Mouse (Mus musculus) heart, embryonic 11.5 days (tissue): ENCODE results near the gene Slc41a2. TPM values are rescaled to one million over a fixed set of nuclear protein-coding genes. Genes with fewer than 3 reads are reported as not detected.

Source experiments
- ATAC-seq: fragments of 200-750 bp; cut with Nextera tagmentation; replicated peaks from 2 replicates; pipeline ENCODE4 v1.8.0; 2017; ENCODE audit warnings: moderate library complexity; ENCODE audit not compliant: insufficient number of reproducible peaks, low FRiP score, low TSS enrichment
- H3K27ac ChIP-seq: fragments of 300-500 bp; sonication (generic); 2 replicates; pipeline ENCODE4 v1.5.1; 2014; ENCODE audit warnings: mild to moderate bottlenecking, low read depth, low read length
- H3K27me3 ChIP-seq: fragments of 300-500 bp; sonication (generic); 2 replicates; pipeline ENCODE4 v1.6.1; 2014; ENCODE audit warnings: mild to moderate bottlenecking, low read length, mixed read lengths; ENCODE audit not compliant: control insufficient read depth, insufficient read depth
- H3K36me3 ChIP-seq: fragments of 300-500 bp; sonication (generic); 2 replicates; pipeline ENCODE4 v1.6.1; 2014; ENCODE audit warnings: mild to moderate bottlenecking, low read length, moderate library complexity, mixed read lengths; ENCODE audit not compliant: control insufficient read depth, insufficient read depth
- H3K4me1 ChIP-seq: fragments of 300-500 bp; sonication (generic); 2 replicates; pipeline ENCODE4 v1.6.1; 2014; ENCODE audit warnings: low read length; ENCODE audit not compliant: control insufficient read depth, insufficient read depth
- H3K4me2 ChIP-seq: fragments of 300-500 bp; sonication (generic); 2 replicates; pipeline ENCODE4 v1.6.1; 2014; ENCODE audit warnings: mild to moderate bottlenecking, moderate library complexity
- H3K4me3 ChIP-seq: fragments of 300-500 bp; sonication (generic); 2 replicates; pipeline ENCODE4 v1.5.1; 2014; ENCODE audit warnings: low read depth, low read length
- H3K9ac ChIP-seq: fragments of 300-500 bp; sonication (generic); 2 replicates; pipeline ENCODE4 v1.6.1; 2014; ENCODE audit warnings: mild to moderate bottlenecking, low read depth, low read length, moderate library complexity
- H3K9me3 ChIP-seq: fragments of 300-500 bp; sonication (generic); replicated peaks from 2 replicates; pipeline ENCODE4 v1.6.1; 2016; ENCODE audit warnings: low read length; ENCODE audit not compliant: control insufficient read depth
- WGBS: fragments of 180-500 bp; shearing (Covaris S2); extraction: QIAGEN DNeasy Blood & Tissue Kit; methylation state at CpG from one replicate; pipeline ENCODE4 v1.1.7; 2014; ENCODE audit not compliant: insufficient replicate concordance; 5-methylcytosine and 5-hydroxymethylcytosine counted together
- polyA plus RNA-seq: library from polyadenylated mRNA; unstranded; fragments of >200 nt; fragmentation: Nextera tagmentation; extraction: Ambion mirVana; gene quantifications from 2 replicates; pipeline ENCODE4 v1.2.1, GENCODE M21; 2014

Gene Slc41a2
- polyA plus RNA-seq, 1 experiment from 2014 or later = 0.33 TPM

DNA sequence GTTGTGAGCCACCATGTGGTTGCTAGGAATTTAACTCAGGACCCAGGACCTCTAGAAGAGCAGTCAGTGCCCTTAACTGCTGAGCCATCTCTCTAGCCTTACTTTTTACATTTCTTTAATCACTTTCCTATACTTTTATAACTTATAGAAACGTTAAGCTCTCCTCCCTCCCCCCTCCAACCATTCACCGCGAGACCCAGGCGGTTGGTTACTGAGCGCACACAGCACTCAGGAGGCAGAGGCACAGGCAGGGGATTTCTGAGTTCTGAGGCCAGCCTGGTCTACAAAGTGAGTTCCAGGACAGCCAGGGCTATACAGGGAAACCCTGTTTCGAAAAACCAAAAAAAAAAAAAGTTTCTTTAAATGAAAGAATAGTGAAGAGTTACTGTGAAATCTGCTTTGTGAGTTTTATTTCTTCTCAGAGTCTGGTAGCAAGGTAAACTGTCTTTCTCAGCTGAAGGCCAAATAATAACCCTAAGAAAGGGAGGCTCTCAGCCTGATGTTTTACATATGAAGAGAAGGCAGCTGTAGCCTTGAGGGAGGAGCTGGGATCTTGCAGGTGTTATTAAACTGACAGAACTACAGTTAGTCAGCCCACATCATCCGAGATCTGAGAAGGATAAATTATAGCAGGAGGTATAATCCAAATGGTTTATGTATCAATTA, 8.1 kb upstream of the Slc41a2 start:
- Histone ChIP-seq H3K36me3 (no peaks in the 10 kb centered on the region), H3K4me3 (no peak overlapping the region), H3K27ac (no peak overlapping the region), H3K27me3 (no peaks in the 10 kb centered on the region), H3K4me1 (0 out of 2 replicates have a peak, but pooled peaks cover 4% of the 10 kb centered on the region), H3K9ac (no peak overlapping the region), H3K9me3 (no peaks in the 10 kb centered on the region), H3K4me2 (no peak overlapping the region)
- WGBS = 52% methylated on average over 7 of the region's 7 CpGs
- no peak for ATAC-seq

DNA sequence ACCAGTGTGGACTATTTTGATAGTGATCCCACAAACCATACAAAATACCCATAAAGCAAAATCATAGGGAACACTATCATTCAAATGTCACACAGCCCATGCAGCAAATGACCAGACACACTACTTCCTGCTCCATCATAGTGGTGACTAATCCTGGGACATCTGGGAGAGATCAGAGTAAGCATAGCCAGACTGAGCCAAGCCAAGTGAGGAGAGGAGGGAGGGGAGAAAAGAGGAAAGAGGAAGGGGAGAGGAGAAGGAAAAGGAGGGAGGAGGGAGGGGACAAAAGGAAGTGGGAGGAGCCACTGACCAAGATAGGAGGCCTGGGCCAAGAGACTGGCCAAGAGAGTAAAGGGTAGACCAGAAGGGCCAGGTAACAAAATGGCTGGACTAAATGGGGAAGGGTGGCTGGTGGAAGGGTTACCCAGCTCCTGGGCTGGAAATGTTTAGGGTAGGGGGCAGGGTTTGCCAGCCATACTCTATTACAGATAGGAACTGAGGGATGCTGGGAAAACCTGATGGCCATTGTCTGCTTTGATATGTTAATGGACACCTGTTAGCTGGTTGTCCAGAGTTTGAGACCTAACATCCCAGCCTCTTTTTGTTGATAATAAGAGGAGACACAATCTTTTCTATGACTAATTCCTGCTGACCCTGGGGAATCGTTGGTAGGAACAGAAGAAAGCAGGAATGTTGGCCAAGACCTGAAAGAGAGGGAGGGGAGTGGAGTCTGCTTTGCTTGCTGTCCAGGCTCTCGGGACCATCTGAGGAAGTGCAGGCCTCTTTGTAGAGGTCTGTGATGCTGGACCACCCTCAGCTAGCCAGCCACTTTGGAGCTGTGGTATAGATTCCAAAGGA, 6.4 kb upstream of the Slc41a2 start:
- no peaks in the 10 kb centered on the region for H3K27me3 ChIP-seq
- no peak overlapping the region for H3K27ac ChIP-seq
- 42% methylated on average over 2 of the region's 2 CpGs for WGBS
- no peak overlapping the region for H3K4me3 ChIP-seq
- H3K4me2 ChIP-seq = no peak overlapping the region
- H3K36me3 ChIP-seq = no peaks in the 10 kb centered on the region
- ATAC-seq = no peak
- H3K9ac ChIP-seq = no peak overlapping the region
- H3K4me1 ChIP-seq = 0 out of 2 replicates have a peak, but pooled peaks cover 4% of the 10 kb centered on the region
- H3K9me3 ChIP-seq = no peaks in the 10 kb centered on the region

DNA sequence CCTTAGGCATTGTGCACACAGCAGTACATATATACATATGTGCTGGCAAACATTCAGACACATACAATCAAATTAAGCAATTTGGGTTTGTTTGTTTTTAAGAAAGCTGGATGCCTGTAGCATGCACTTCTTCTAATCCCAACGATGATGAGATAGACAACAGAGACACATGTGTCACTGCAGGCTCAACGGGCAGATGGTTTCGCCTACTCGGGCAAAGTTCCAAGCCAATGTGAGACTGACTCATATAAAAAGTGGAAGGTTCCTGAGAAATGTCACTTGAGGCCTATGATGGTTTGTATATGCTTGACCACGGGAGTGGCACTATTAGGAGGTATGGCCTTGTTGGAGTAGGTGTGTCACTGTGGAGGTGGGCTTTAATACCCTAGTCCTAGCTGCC, 5.5 kb upstream of the Slc41a2 start:
- no peak overlapping the region for H3K9ac ChIP-seq
- no peaks in the 10 kb centered on the region for H3K9me3 ChIP-seq
- 0 out of 2 replicates have a peak, but pooled peaks cover 2% of the 10 kb centered on the region for H3K27me3 ChIP-seq
- no peak overlapping the region for H3K4me2 ChIP-seq
- no peak overlapping the region for H3K27ac ChIP-seq
- no peak for ATAC-seq
- no peaks in the 10 kb centered on the region for H3K36me3 ChIP-seq
- H3K4me1 ChIP-seq = 0 out of 2 replicates have a peak, but pooled peaks cover 4% of the 10 kb centered on the region
- 82% methylated on average over 5 of the region's 5 CpGs for WGBS
- no peak overlapping the region for H3K4me3 ChIP-seq

DNA sequence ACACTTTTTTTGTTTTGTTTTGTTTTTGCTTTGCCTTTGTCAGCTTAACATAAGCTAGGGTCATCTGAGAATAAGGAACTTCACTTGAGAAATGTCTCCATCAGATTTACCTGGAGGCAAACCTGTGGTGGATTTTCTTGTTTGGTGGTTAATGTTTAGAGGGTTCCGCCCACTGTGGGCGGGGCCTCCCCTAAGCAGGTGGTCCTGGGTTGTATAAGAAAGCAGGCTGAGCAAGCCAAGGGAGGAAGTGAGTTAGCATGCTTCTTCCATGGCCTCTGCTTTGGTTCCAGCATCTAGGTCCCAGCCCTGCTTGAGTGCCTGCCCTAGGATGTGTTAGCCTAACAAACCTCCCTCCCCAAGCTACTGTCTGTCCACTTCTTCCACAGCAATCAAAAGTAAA, 3.5 kb upstream of the Slc41a2 start:
- no peaks in the 10 kb centered on the region for H3K9me3 ChIP-seq
- no peak overlapping the region for H3K9ac ChIP-seq
- 15% methylated on average over 2 of the region's 2 CpGs for WGBS
- H3K27me3 ChIP-seq = peaks cover 20% of the 10 kb centered on the region
- no peaks in the 10 kb centered on the region; the same call in 1 of the 2 replicates for H3K4me1 ChIP-seq
- H3K27ac ChIP-seq = no peak overlapping the region
- ATAC-seq = no peak
- no peak overlapping the region for H3K4me2 ChIP-seq
- H3K4me3 ChIP-seq = no peak overlapping the region
- no peaks in the 10 kb centered on the region for H3K36me3 ChIP-seq

DNA sequence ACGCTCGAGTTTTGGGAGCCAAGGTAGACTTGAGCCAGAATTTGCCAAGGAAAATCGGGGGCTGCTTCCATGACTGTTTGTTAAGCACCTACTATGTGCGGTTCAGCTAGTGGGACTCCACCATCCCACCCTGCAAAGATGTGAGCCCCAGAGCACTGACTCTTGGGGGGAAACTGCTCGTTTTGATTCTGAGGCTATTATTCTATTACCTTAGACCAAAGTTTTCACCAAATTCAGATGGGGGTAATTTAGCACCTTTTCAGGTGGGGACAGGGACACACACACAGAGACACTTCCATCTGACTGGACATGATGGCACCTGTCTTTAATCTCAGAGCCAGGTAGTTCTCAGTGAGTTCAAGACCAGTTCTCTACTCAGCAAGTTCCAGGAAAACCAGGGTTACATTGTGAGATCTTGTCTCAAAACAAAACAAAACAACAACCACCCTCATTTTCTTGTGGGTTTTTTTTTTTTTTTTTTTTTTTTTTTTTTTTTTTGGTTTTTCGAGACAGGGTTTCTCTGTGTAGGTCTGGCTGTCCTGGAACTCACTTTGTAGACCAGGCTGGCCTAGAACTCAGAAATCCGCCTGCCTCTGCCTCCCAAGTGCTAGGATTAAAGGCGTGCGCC, 403 bp upstream of the Slc41a2 start:
- peak overlapping the region; percentile 96 for H3K4me2 ChIP-seq
- no peak for ATAC-seq
- peaks cover 44% of the 10 kb centered on the region for H3K27me3 ChIP-seq
- no peaks in the 10 kb centered on the region for H3K36me3 ChIP-seq
- no peaks in the 10 kb centered on the region for H3K9me3 ChIP-seq
- H3K9ac ChIP-seq = 0 out of 2 replicates have a peak overlapping the region, but pooled peaks have one; percentile 50
- H3K27ac ChIP-seq = no peak overlapping the region
- peak overlapping the region; percentile 59 for H3K4me3 ChIP-seq
- 48% methylated on average over 8 of the region's 9 CpGs for WGBS
- no peaks in the 10 kb centered on the region; the same call in 1 of the 2 replicates for H3K4me1 ChIP-seq

DNA sequence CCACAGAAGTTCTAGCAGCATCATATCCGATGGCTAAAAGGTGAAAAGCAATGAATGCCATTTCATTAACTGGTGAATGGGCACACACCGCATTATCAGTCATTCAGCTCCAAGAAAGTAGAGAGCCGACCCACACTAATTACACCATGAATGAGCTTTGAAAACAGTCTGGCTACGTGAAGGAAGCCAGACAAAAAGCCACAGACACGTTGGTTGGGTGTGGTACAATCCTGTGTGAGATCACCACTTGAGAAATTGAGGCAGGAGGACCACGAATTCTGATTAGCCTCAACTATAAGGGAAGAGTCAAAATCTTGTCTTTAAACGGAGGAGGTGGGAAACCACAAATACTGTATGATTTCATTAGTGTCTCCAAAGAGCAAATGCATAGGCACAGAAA, 1.3 kb downstream of the Slc41a2 start:
- Histone ChIP-seq H3K4me3 (no peak overlapping the region), H3K4me2 (no peak overlapping the region), H3K36me3 (no peaks in the 10 kb centered on the region), H3K4me1 (no peaks in the 10 kb centered on the region; the same call in 1 of the 2 replicates), H3K27ac (no peak overlapping the region), H3K9ac (no peak overlapping the region), H3K27me3 (peaks cover 44% of the 10 kb centered on the region), H3K9me3 (no peaks in the 10 kb centered on the region)
- WGBS = 42% methylated on average over 7 of the region's 7 CpGs
- ATAC-seq = no peak

DNA sequence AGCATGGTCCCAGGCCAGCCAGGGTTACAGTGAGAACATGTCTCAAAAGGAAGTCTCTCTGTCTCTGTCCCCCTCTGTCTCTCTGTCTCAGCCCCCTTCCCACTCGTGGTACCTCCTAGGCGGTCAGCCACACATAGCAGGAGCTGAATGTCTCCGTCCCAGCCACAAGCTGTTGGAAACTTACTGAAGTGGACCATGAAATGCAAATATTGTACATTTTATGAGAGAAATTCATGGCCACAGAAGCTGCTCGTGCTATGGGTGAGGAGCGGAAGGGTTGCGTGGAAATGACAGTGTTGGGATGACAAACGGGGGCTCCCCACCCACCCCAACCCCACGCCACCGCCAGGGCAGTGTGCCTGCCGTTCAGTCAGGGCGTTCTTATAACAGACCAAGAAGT, 5.1 kb downstream of the Slc41a2 start:
- H3K4me3 ChIP-seq = no peak overlapping the region
- H3K4me1 ChIP-seq = no peaks in the 10 kb centered on the region; the same call in 1 of the 2 replicates
- H3K27ac ChIP-seq = no peak overlapping the region
- no peak overlapping the region for H3K4me2 ChIP-seq
- 70% methylated on average over 11 of the region's 11 CpGs for WGBS
- no peak for ATAC-seq
- H3K9ac ChIP-seq = no peak overlapping the region
- H3K27me3 ChIP-seq = peaks cover 36% of the 10 kb centered on the region
- H3K9me3 ChIP-seq = no peaks in the 10 kb centered on the region
- H3K36me3 ChIP-seq = no peaks in the 10 kb centered on the region

DNA sequence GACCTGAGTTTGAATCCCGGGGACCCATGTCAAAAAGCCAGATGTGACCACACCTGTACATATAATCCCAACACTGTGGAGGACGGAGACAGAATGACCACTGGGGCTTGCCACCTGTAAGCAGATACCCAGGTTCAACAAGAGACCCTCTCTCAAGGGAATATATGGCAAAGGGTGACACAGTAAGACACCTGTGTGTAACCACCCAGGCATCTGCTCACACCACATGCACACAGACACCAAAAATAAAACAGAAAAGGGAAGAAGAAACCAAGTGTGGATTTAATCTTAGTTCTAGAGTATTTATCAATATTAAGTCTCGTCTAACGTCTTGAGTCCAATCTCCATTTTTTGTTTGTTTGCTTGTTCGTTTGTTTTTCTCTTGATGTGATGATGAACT, 5.9 kb downstream of the Slc41a2 start:
- 84% methylated on average over 5 of the region's 5 CpGs for WGBS
- Histone ChIP-seq H3K27me3 (peaks cover 28% of the 10 kb centered on the region), H3K4me1 (no peaks in the 10 kb centered on the region), H3K9me3 (no peaks in the 10 kb centered on the region), H3K4me2 (no peak overlapping the region), H3K36me3 (no peaks in the 10 kb centered on the region), H3K27ac (no peak overlapping the region), H3K4me3 (no peak overlapping the region), H3K9ac (no peak overlapping the region)
- no peak for ATAC-seq
